Comparison of ENCODE assay signal across 16 mouse cellular contexts in genomic region chr6:50395641-50396312, GRCm38 (mm10).
DNase-seq lines count a peak whose midpoint lies in the region; TF ChIP-seq lines count a peak whose summit lies in the region.
"Had no signal": no experiment of that assay in that cellular context is flagged by ENCODE, and none has a peak within 500 bp of the region (broad histone marks: within the 10 kb centered on the region; RNA-seq: fewer than 3 reads in every experiment).

No protein-coding gene starts in this region.

- H3K9ac ChIP-seq in heart, adult 2 months (ENCODE audit: low read depth, low read length): no peak overlapping the region
- H3K9ac ChIP-seq: forebrain, embryonic 13.5 days; heart, embryonic 15.5 days; limb, embryonic 13.5 days; lung, embryonic 14.5 days; neural tube, embryonic 12.5 days had no signal

- no peak for TF ChIP-seq POLR2A in heart, adult 2 months (IDR thresholded peaks at IDR 0.05; ENCODE audit: insufficient read depth, low read depth, low read length)

- no peaks in the 10 kb centered on the region for H3K36me3 ChIP-seq in heart, adult 2 months (ENCODE audit: control insufficient read depth, insufficient read depth, low read length)
- H3K36me3 ChIP-seq: heart, embryonic 15.5 days; limb, embryonic 13.5 days; neural tube, embryonic 12.5 days had no signal

- no peaks in the 10 kb centered on the region for H3K27me3 ChIP-seq in heart, adult 2 months (ENCODE audit: control insufficient read depth, insufficient read depth, low read length)
- H3K27me3 ChIP-seq: forebrain, embryonic 13.5 days; heart, embryonic 15.5 days; limb, embryonic 13.5 days; neural tube, embryonic 12.5 days had no signal

- TF ChIP-seq EP300 in heart, adult 2 months (IDR thresholded peaks at IDR 0.05; ENCODE audit: insufficient read depth, low read depth, low read length): no peak

- no peak for TF ChIP-seq CTCF in heart, adult 2 months (IDR thresholded peaks at IDR 0.05)

- intact Hi-C loops in heart, adult 2 months (cut with DNase I): loop anchor here (5.0 kb wide), 1 partner anchor 42 kb away; no protein-coding TSS in a partner anchor
- intact Hi-C loops in heart, postnatal 25 days (cut with DNase I): no loop called here
- intact Hi-C loops in left cerebral cortex, postnatal 4 days (cut with DNase I): no loop called here

- peak overlapping the region; percentile 31 for H3K27ac ChIP-seq in heart, adult 2 months
- H3K27ac ChIP-seq: forebrain, embryonic 13.5 days; heart, embryonic 15.5 days; limb, embryonic 13.5 days; neural tube, embryonic 12.5 days had no signal

- no peak for DNase-seq in heart, adult 2 months
- DNase-seq in heart, postnatal 25 days (ENCODE audit: low spot score): no peak
- DNase-seq in left cerebral cortex, postnatal 4 days: peak; percentile 58
- DNase-seq in left cerebral cortex, adult 8-10 months (ENCODE audit: low spot score in 2 of 2): no peak
- DNase-seq in cerebellum, adult 9-10 months: peak; percentile 88
- DNase-seq in MN1 (ENCODE audit: low spot score): no peak
- DNase-seq in gastrocnemius, adult 8-10 months (ENCODE audit: low spot score in 2 of 2): no peak
- no peak for DNase-seq in spleen, postnatal 10 days (ENCODE audit: low spot score in 2 of 2)
- DNase-seq: gastrocnemius, postnatal 14 days; layer of hippocampus, postnatal 36 days; lung, embryonic 14.5 days; thymus, postnatal 14 days had no signal

- no peaks in the 10 kb centered on the region; the same call in 1 of the 2 replicates for H3K79me2 ChIP-seq in heart, adult 2 months (replicated peaks; ENCODE audit: control insufficient read depth, insufficient read depth, low read length)

- H3K4me3 ChIP-seq in heart, adult 2 months: no peak overlapping the region
- H3K4me3 ChIP-seq: forebrain, embryonic 13.5 days; heart, embryonic 15.5 days; limb, embryonic 13.5 days; neural tube, embryonic 12.5 days had no signal

- 65% methylated on average over 7 of the region's 7 CpGs for WGBS in heart, adult 2 months

- H3K4me1 ChIP-seq in heart, adult 2 months (ENCODE audit: control insufficient read depth, insufficient read depth, low read length): no peaks in the 10 kb centered on the region; the same call in 1 of the 2 replicates
- H3K4me1 ChIP-seq: forebrain, embryonic 13.5 days; neural tube, embryonic 12.5 days had no signal

Comparison
In these comparisons a context has a peak if more than half of its experiments do, and no peak if none do; other contexts are left out.
1. DNase-seq: peak in left cerebral cortex, postnatal 4 days (single experiment) and cerebellum, adult 9-10 months (single experiment); none in heart, adult 2 months (0 of 2), heart, postnatal 25 days (single experiment), left cerebral cortex, adult 8-10 months (0 of 2), MN1 (single experiment), gastrocnemius, adult 8-10 months (0 of 2) and spleen, postnatal 10 days (0 of 2).